Mouse (Mus musculus) 3134 (cell line): ENCODE results near the gene Vangl1.

Experiments
- DNase-seq: peaks from one replicate; pipeline ENCODE4 v3.0.0-alpha.2; 2011; ENCODE audit warnings: low spot score; ENCODE audit not compliant: insufficient read length; ENCODE audit errors: extremely low read depth

The Vangl1 gene

DNA sequence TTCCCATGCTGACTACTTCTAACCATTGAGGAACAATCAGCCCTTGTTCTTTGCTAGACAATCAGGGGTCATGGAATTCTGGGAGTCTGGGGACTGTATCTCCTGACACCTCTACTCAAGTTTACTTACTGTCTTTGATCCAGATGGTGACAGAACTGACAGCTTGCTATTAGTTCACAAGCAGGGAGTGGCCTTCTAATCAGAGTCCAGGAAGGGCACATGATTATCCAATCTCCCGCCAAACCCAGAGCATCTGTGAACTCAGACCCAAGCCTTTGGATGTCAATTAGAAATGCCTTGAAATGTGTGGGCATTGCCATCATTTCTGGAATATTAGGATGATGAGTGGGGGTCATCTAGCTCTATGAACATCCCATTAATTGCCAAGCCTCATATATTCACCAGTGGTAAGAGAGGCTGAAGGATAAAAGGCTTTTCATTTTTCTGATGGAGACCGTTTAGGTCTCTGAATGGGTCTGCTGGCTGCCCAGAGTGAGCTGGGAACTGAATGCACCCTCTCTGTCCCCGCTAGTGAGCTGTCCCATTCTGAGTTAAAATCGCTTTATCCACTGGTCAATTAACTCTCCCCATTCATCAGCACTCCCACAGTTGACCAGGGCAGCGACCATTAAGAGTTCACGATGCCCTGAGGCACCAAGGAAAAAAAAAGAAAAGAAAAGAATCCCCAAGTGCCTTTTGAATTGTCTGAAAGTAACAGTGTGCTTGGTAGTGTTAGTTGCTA lies 58.7 kb downstream of the Vangl1 start:
- no peak for DNase-seq

DNA sequence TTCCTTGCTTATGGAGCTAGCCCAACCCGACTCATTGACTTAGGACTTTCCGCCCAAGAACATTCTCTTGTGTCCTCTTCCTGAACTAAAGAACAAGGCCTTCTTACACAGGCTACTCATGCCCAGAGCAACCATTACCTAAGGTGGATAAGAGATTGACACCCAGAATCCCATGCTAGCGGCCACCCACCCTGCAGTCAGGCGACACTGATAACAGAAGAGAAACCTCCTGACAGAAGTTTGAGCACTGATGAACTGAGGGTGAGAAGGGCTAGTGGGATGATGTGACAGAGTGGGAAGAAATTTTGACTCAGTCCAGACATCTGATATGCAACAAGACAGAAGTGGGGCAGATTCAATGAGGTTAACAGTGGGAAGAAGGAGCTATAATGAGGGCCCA lies 60.1 kb downstream of the Vangl1 start:
- no peak for DNase-seq

DNA sequence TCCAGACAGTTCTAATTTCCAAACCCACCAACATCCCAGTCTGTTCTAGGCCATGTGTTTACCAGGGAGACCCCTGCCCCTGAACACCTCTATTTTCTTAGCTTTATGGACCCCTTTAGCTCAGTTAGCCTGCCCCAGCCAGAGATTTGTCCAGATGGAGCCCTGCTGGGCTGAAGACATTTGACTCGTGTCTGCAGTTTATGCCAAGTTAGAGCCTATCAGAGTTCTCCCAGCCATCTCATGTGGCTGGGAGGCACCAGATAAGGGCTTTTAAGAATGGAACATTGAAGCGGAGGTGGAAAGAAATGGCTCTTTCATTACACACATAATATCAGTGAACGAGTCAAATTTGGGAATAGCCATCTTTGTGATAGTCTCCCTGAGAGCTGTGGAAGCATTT lies 61.0 kb downstream of the Vangl1 start:
- no peak for DNase-seq

DNA sequence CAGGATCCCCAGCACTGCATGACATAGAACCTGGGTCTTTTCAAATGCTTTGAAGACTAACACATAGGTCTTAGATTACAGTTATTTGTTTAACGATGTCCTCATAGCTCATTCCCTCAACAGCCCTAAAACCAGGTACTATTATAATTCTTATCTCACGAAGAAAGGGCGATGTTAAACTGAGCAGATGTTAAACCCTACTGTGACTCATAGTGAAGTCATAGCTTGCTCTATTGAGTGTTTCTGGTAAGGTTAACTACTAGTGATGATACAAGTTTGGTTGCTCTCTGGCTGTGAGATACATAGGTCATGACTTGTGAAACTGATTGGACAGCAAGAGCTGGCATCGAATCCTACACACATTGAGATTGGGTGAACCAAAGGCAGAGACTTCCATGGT lies 61.5 kb downstream of the Vangl1 start:
- DNase-seq: no peak

DNA sequence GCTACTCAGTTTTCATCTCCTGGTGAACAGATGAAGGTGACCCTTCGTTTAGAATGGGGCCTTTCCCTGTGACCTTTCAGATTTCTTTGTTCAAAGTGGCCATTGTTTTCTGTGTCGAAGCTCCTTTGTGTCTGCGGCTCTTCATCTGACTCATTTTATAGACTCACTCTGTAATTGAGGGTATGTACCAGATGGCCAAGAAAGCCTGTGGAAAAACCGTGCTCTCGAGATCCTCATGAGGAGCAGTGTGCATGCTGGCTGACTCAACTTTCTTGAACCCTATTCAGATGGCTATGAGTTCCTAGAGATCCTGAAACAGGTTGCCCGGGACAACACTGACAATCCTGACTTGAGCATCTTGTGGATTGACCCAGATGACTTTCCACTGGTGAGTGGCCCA lies 62.6 kb downstream of the Vangl1 start:
- DNase-seq: no peak

DNA sequence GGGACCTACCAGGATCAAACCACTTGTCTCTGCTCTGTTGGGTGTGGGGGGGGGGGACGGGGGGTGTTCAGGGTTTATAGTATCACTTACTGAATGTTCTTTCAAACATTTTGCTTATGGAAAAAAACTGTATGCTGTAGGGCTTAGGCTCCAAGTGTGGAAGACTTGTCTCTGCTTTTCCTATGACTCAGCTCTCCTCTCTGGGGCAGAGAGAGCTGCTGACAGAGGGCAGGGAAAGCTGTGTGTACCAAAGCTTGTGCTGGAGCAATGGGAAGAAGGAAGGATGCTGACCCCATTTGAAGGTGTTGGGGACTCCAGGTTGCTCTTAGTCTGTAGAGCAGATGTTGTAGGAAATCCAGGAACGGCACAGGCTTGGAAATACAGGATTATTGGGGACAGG lies 63.0 kb downstream of the Vangl1 start:
- DNase-seq: no peak

DNA sequence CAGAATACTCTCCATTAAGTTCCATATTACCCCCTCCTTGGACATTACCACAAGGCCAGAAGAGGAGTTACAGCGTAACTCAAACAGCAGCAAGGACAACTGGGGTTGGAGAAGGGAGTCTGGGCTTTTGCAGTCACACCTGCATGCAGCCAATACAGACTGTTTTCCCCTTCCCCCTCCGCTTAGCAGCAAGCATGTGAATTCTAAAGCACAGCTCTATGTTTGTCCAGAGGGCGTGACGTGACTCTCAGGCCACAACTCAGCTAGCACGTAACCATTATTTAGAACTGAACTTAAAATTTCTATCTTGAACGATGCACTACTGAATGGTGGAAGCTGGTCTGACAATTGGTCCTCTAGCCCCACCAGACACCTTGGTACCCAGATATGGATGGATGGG lies 63.9 kb downstream of the Vangl1 start:
- DNase-seq: no peak

DNA sequence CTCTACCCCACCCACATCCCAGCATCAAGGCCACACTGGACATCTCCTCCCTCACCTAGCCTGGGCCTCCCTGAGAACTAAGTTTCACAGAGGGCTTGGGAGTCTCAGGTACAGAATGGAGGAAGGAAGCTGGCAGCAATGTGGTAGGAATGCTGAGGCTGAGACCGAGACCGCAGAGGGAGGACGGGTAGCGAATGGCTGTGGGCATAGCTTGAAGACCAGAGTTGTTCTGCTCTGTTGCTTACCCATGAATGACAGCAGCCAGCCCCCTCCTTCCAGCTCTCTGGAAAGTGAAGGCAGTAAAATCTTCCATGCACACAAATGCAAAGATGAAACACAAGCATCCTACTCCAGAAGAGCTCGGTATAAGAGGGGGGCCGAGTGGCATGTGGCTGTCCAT lies 65.6 kb downstream of the Vangl1 start:
- DNase-seq: no peak

DNA sequence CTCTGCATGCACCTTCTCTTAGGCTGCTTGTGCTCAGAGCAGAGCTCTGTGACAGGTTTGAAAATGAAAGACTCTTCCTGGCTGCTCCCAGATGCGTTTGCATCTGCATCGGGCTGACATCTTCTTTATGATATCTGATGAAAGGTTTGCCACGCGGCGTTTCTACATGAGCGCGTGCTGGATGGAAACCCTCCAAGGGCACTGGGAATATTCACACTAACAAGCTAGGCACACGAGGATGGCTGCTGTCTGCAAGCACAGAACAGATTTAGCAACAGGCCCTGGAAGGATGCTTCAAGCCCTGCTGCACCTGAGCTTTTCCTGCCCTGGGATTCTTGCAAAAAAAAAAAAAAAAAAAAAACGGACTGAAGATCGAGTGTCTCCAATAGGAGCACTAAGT lies 67.3 kb downstream of the Vangl1 start:
- DNase-seq: no peak

DNA sequence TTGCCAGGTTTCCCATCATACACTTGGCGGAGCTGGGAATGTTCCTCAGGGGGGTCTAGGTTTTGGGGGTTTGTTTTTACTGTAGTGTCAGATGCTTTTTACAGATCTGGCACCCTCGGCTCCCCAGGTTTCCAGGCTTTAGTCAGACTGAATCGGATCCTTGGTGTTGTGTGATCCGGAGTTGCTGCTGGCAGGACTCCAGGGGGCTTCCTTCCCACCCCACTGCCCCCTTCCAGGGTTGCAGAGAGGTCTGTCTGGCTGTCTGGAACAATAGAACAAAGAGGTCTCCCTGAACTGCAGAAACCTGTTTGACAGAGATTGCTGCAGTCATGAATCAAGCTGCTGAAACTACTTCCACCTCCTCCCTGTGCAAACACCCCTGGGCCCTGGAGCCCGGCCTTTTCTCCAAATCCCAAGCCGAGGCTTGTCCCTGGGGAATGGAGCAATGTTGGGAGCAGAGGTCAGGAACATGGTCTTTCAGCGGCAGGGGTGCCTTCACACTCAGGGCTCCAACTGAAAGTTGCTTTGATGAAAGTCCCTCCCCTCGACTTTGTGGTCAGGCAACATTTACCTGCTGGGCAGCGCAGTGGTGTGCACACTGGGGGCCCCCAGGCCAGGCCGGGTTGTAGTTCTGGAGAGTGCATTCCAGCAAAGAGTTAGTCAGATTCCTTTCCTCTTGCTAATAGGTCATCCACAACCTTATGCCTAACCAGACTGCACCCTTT lies 68.9 kb downstream of the Vangl1 start:
- peak; percentile 85 for DNase-seq

DNA sequence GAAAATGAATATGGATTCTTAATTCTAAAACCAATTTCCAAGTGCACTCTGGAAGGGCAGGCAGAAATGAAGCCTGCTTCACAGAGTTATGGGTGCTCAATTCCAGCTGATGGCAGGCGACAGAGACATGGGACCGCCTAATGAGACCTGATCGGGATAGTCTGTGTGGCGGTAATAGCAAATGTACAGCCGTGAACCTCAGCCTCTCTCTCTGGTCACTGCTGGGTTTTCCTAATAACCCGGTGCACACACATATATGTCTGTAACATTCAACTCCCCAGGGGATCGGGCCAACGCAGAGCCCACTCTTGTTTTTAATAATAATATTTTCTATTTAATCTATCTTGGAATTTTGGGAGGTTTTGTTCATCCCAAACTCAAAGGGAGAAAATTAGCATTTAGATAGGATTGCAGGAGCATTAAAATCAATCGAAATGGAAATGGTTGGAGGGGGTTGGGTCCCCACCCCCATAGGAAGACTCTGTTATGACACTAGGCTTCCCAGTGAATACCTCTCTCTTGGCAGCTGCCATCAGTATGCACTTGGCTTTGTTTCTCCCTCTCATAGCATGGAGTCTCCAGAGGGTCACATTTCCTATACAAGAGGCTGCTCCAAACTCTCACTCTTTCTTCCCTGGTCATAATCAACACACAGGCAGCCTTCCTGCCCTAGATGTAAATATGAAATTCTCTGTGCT lies 72.7 kb downstream of the Vangl1 start:
- no peak for DNase-seq

DNA sequence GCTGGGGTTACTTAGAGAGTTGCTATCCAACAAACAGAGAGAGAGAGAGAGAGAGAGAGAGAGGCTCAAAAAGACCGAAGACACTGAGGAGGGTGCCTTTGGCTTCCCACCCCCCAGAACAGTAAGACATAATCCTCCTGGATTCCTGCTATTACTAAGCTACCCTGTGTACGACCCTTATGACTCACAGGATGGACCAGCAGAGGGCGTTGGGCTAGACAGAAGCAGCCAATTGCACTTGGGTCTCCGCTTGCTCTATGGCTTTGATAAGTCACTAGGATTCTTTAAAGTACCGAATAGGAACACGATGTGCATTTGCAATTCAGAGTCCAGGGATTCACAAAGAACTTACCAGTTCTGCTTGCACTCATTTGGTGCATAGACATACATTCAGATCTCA lies 74.0 kb downstream of the Vangl1 start:
- DNase-seq: no peak

DNA sequence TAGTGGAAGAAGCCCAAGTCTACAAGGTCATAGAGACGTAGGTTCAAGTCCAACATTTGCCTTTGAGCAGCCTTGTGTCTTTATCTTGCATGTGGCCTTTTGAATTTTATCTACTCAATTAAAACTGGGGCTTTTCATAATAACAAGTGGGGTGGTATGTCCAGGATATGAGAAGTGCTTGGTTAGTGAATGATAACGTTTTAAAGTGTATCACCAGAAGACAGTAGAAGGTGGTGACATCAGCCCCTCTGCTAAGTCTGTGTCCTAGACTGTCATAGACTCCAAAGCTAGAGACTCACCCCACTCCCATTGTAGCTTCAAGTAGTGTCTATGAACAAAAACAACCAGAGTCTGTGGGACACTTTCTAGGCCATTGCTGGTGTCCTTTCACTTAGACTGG lies 76.3 kb downstream of the Vangl1 start:
- no peak for DNase-seq

DNA sequence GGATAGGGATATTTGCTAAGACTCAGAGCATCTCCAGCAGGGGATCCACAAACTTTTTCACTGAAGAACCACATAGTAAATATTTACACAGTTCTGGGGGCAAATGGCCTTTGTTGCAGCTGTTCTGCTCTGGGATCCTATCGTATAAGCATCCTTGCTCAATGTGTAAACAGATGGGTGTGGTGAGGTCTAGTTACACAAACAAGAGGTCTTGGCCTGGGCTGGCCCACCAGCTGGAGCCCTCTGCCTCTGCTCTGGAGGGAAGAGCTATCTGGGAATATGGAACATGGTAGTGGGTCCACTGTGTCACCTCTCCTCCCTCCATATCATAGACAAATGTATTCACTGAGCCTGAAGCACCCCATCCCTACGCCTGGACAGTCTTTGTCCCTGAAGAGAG lies 77.4 kb downstream of the Vangl1 start:
- no peak for DNase-seq

DNA sequence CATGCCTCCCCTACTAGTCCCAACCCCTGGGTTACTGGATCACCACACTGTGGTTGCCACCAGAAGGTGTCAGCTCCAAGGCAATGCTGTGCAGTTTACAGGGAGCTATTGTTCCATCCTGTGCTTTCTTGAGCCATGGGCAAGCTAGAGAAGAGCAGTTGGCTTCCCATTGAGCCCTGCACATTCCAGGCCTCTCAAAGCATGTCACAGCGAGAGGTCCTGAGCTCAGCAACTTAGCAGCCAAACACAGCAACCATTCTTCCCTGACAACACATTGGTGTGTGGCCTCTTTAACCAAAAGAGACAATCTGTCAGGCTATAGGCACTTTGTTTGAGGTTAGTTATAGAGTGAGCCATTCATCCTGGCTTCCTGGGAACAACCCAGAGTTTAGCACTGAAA lies 78.9 kb downstream of the Vangl1 start:
- no peak for DNase-seq

DNA sequence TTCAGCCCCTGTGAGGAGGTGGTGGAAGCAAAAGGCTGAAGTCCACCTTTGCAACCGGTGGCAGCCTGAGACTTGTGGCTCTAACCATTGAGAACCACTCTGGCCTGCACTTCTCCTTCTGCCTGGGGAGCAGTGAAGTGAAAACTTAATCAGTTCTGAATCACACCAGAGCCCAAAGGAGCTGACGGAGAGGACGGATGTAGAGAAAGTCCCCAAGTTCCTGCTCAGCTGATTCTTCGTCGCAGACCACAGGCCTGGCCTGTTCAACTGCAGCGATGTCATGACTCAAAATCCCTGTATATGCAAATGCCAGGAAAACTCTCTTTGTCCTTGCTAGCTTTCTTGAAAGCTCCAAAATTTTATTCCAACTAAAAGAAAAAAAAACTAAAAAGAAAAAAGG lies 80.8 kb downstream of the Vangl1 start:
- no peak for DNase-seq

DNA sequence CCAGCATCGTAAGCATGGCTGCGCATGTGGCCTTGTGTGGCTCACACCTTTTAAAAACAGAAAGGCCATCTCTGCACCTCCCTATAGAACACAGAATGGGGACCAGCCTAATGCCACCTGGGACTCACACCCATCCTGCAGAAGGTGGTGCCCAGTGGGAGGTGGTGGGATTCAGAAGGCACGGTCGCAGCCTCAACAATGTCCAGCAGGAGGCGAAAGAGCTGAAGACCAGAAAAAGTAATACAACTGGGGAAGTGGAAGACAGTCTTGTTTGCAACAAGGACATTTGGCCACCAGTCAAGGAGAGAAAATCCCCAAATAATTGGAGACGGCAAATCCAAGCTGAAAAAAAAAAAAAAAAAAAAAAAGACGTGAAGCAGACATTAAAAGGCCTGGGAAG lies 82.4 kb downstream of the Vangl1 start:
- no peak for DNase-seq

DNA sequence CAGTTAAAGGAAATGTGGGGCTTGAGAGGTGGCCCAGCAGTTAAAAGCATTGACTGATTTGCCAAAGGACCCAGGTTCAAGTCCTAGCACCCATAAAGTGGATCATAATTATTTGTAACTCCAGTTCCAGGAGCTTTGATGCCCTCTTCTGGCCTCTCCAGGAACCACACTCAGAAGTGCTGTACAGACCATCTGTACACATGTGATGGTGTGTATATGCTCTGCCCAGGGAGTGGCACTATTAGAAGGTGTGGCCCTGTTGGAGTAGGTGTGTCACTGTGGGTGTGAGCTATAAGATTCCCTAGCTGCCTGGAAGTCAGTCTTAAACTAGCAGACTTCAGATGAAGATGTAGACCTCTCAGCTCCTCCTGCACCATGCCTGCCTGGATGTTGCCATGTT lies 83.5 kb downstream of the Vangl1 start:
- no peak for DNase-seq

DNA sequence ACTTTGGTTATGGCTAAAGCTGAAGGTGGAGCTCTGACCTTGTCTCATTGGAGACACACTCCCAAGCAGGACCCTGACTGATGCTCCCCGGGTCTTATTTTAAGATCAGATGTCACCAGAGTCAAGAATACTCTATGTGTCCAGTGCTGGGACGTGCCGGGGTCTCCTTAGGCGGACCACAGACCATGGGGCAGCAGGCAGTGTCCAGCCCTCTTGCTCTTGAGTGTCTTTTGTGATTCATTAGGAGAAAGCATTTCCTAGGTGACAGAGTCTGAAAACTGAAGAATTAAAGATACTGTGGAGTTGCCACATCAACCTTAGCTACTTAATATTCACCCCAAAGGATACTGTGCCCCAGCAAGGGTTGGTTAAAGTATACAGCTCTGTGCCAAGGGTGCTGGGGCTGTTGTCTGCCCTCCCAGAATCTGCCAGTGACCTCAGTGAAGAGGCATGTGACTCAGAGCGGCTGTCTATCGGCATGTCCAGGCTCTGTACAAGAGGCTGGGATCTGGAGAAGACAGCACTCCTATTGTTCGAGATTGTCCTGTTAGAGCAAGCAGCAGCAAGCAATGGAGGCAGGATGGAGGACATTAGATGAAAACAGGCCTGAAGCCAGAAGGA lies 92.4 kb downstream of the Vangl1 start:
- DNase-seq: peak; percentile 48

DNA sequence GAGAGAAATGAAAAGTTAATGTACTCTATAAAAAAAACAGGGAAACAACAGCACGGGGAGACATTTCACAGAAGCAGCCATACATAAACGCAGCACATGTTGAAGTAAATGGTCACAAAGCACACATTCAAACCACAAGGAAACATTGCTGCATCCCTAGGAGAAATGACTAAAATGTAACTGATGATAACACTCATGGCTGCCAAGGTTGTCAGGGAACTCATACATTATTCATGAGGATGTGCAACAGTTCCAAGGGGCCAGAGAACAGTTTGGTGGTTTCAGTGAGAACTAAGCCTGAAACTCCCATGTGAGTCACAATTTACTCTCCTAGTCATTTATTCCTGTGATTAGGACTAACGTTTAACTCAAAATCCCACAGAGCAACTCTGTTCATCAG lies 96.3 kb downstream of the Vangl1 start:
- DNase-seq: peak; percentile 26

DNA sequence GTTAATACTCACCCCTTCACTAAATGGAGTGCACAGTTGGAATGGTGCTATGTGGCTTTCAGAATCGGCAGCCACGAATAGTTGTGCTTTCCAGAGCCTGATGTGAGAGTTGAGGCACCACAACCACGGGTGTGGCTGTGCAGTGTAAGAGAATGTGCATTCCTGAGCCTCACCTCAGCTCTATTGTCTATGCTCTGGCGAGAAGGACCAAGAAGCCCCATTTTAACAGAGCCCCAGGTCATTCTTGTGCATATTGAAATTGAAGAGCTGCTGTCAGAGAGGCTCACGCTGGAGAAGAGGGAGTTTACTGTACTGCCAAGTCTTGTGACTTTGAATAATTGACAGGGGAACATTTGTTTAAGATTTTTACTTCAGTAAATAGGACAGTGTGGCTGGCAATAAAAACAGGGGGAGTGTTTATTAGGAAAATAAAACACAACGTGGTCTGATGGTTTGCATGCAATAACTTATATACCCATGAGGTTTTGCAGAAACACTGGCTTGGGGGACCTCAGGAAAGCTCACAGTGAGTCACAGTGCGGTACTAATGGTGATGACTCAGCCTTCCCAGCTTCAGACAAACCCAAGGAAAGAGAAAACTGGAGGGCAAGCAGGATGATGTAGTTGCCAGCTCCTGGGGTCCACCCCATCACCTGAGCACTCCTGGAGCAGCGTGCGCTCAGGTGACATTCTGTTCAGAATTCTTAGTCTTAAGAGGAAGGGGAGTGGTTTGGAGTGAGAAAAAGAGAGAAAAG lies 100.5 kb downstream of the Vangl1 start:
- peak; percentile 53 for DNase-seq
